Mouse (Mus musculus) thymus, adult 2 months (tissue): ENCODE data around the gene Slco2a1.

Experiments used
- CTCF ChIP-seq: fragments of 200-500 bp; IDR thresholded peaks from 2 replicates; pipeline ENCODE4 v1.5.1; 2012; ENCODE audit warnings: mild to moderate bottlenecking, control low read depth, low read length, moderate library complexity, borderline replicate concordance; ENCODE audit not compliant: control insufficient read depth, poor library complexity, insufficient read depth; ENCODE audit errors: extremely low read depth
- POLR2A ChIP-seq: fragments of 200-500 bp; IDR thresholded peaks from 2 replicates; pipeline ENCODE4 v1.6.1; 2012; ENCODE audit warnings: mild to moderate bottlenecking, low read length, control low read depth, moderate library complexity; ENCODE audit not compliant: control insufficient read depth, poor library complexity, insufficient read depth; ENCODE audit errors: extremely low read depth

DNA sequence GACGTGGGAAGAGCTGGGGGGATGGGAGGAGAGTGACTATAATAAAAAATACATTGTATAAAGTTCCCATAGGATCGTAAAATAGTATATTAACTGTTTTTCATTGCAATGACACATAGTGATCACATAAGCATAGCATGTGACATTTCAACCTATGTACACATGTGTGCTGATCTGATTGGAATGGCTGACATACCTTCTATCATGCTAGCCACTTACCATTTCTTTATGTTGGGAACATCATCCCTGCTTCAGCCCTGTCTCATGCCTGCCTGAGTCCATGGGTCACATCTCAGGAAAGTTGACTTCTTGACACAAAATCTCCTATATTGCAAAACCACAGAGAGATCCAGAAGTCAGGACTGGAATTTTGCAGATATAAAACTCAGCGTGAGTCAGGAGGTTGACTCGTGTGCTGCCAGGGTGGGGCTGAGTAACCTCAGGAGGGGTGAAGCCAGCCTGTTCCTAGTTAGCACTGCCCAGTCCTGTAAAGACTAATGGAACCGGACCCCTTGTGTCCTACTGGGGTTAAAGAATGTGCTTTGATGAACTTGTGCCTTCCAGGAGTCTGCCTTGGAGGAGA is 73.0 kb downstream of the Slco2a1 start:
- TF ChIP-seq CTCF = no peak
- TF ChIP-seq POLR2A = no peak
